Mouse (Mus musculus): ENCODE data around the gene Negr1. TPM values are rescaled to one million over a fixed set of nuclear protein-coding genes. Genes with fewer than 3 reads are reported as not detected.

Gene Negr1
- polyA plus RNA-seq, 1 experiment: 0.02 TPM

- no peaks in the 10 kb centered on the region for H3K36me3 ChIP-seq (ENCODE audit: control insufficient read depth, insufficient read depth)
- H3ac ChIP-seq (ENCODE audit: control insufficient read depth, insufficient read length, low read depth): no peak overlapping the region
- TF ChIP-seq CEBPB (IDR thresholded peaks at IDR 0.05; ENCODE audit: low read depth) (no peak), MYOG (IDR thresholded peaks at IDR 0.05; ENCODE audit: control insufficient read depth, extremely low read depth, insufficient read length) (no peak), USF1 (IDR thresholded peaks at IDR 0.05; ENCODE audit: low read depth) (no peak), CTCF (IDR thresholded peaks at IDR 0.05; ENCODE audit: control insufficient read depth, insufficient read depth, insufficient read length) (no peak), MYOD1 (IDR thresholded peaks at IDR 0.05; ENCODE audit: control insufficient read depth, insufficient read length, low read depth) (no peak), FOSL1 (IDR thresholded peaks at IDR 0.05; ENCODE audit: insufficient read depth, low read length, poor library complexity, severe bottlenecking) (no peak), MAX (IDR thresholded peaks at IDR 0.05) (no peak)
- H3K79me2 ChIP-seq (ENCODE audit: control insufficient read depth, insufficient read depth): no peaks in the 10 kb centered on the region
- no peaks in the 10 kb centered on the region for H3K79me3 ChIP-seq (ENCODE audit: low read depth)
- H3K4me3 ChIP-seq (ENCODE audit: insufficient read depth, poor library complexity, severe bottlenecking): no peak overlapping the region
- H3K27me3 ChIP-seq (ENCODE audit: control insufficient read depth, insufficient read depth, insufficient read length): no peaks in the 10 kb centered on the region
Measured at GRCm38 (mm10) chr3:157321081-157321573, 759.5 kb downstream of the Negr1 start.

DNA sequence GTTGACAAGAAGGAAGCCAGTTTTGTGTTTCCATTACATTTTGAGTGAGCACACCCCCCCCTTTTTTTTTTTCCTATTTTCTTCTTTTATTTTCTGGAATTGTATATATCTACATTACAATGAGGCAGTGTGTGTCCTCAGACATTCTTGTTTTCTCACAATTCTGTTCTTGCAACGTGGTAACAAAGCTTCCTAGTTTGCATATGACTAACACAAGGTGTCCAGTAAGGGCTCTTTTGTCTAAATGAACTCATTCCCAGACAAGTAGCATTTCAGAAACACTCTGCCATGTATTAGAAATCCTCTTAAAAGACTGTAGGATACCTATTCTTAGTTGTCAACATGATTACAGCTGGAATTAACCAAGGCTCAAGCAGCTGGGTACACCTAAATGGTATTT is 760.2 kb downstream of the Negr1 start:
- no peaks in the 10 kb centered on the region for H3K36me3 ChIP-seq (ENCODE audit: control insufficient read depth, insufficient read depth)
- no peaks in the 10 kb centered on the region for H3K27me3 ChIP-seq (ENCODE audit: control insufficient read depth, insufficient read depth, insufficient read length)
- no peaks in the 10 kb centered on the region for H3K79me3 ChIP-seq (ENCODE audit: low read depth)
- no peaks in the 10 kb centered on the region for H3K79me2 ChIP-seq (ENCODE audit: control insufficient read depth, insufficient read depth)
- H3ac ChIP-seq (ENCODE audit: control insufficient read depth, insufficient read length, low read depth): no peak overlapping the region
- no peak for TF ChIP-seq MAX (IDR thresholded peaks at IDR 0.05)
- no peak for TF ChIP-seq CTCF (IDR thresholded peaks at IDR 0.05; ENCODE audit: control insufficient read depth, insufficient read depth, insufficient read length)
- no peak for TF ChIP-seq CEBPB (IDR thresholded peaks at IDR 0.05; ENCODE audit: low read depth)
- no peak for TF ChIP-seq USF1 (IDR thresholded peaks at IDR 0.05; ENCODE audit: low read depth)
- no peak for TF ChIP-seq FOSL1 (IDR thresholded peaks at IDR 0.05; ENCODE audit: insufficient read depth, low read length, poor library complexity, severe bottlenecking)
- no peak for TF ChIP-seq MYOG (IDR thresholded peaks at IDR 0.05; ENCODE audit: control insufficient read depth, extremely low read depth, insufficient read length)
- TF ChIP-seq MYOD1 (IDR thresholded peaks at IDR 0.05; ENCODE audit: control insufficient read depth, insufficient read length, low read depth): no peak
- no peak overlapping the region for H3K4me3 ChIP-seq (ENCODE audit: insufficient read depth, poor library complexity, severe bottlenecking)

DNA sequence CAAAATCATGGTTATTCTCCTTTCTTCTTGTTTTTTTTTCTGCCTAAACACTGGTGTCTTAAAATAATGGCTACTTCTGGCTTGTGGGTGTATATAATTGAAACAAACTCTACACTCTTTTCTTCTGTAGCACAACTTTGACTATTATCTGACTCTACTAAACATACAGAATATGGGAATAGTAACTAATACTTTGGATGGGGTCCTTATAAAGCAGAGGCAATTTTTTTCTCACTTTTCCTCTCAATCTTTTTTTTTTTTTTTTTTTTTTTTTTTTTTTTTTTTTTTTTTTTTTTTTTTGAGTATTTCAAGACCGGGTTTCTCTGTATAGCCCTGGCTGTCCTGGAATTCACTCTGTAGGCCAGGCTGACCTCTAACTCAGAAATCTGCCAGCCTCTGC is 772.6 kb downstream of the Negr1 start:
- no peak overlapping the region for H3ac ChIP-seq (ENCODE audit: control insufficient read depth, insufficient read length, low read depth)
- no peaks in the 10 kb centered on the region for H3K27me3 ChIP-seq (ENCODE audit: control insufficient read depth, insufficient read depth, insufficient read length)
- no peak overlapping the region for H3K4me3 ChIP-seq (ENCODE audit: insufficient read depth, poor library complexity, severe bottlenecking)
- TF ChIP-seq MAX (IDR thresholded peaks at IDR 0.05): no peak
- no peak for TF ChIP-seq CEBPB (IDR thresholded peaks at IDR 0.05; ENCODE audit: low read depth)
- TF ChIP-seq MYOG (IDR thresholded peaks at IDR 0.05; ENCODE audit: control insufficient read depth, extremely low read depth, insufficient read length): no peak
- TF ChIP-seq FOSL1 (IDR thresholded peaks at IDR 0.05; ENCODE audit: insufficient read depth, low read length, poor library complexity, severe bottlenecking): no peak
- no peak for TF ChIP-seq MYOD1 (IDR thresholded peaks at IDR 0.05; ENCODE audit: control insufficient read depth, insufficient read length, low read depth)
- TF ChIP-seq USF1 (IDR thresholded peaks at IDR 0.05; ENCODE audit: low read depth): no peak
- TF ChIP-seq CTCF (IDR thresholded peaks at IDR 0.05; ENCODE audit: control insufficient read depth, insufficient read depth, insufficient read length): no peak
- no peaks in the 10 kb centered on the region for H3K79me2 ChIP-seq (ENCODE audit: control insufficient read depth, insufficient read depth)
- no peaks in the 10 kb centered on the region for H3K79me3 ChIP-seq (ENCODE audit: low read depth)
- H3K36me3 ChIP-seq (ENCODE audit: control insufficient read depth, insufficient read depth): no peaks in the 10 kb centered on the region

DNA sequence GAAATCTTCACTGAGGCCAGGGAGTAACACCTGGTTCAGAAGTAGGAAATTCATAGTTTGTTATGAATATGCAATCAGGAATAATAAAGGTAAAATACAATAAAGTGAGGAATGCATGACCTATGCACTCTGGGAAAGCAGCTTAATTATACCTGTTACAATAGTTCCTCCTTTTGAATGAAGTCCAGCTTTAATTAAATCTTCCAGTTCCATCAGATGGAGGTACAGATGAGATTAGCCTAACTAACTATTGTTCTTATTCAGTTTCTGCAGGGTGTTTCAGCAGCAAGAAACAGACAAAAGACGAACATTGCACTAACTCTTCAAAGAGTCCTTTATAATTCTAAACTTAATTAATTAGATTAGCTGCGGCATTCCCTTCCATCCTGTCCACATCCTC is 787.9 kb downstream of the Negr1 start:
- Histone ChIP-seq H3K27me3 (ENCODE audit: control insufficient read depth, insufficient read depth, insufficient read length) (no peaks in the 10 kb centered on the region), H3ac (ENCODE audit: control insufficient read depth, insufficient read length, low read depth) (no peak overlapping the region), H3K79me2 (ENCODE audit: control insufficient read depth, insufficient read depth) (no peaks in the 10 kb centered on the region), H3K79me3 (ENCODE audit: low read depth) (no peaks in the 10 kb centered on the region), H3K4me3 (ENCODE audit: insufficient read depth, poor library complexity, severe bottlenecking) (no peak overlapping the region), H3K36me3 (ENCODE audit: control insufficient read depth, insufficient read depth) (no peaks in the 10 kb centered on the region)
- no peak for TF ChIP-seq CEBPB (IDR thresholded peaks at IDR 0.05; ENCODE audit: low read depth)
- TF ChIP-seq FOSL1 (IDR thresholded peaks at IDR 0.05; ENCODE audit: insufficient read depth, low read length, poor library complexity, severe bottlenecking): no peak
- TF ChIP-seq MYOD1 (IDR thresholded peaks at IDR 0.05; ENCODE audit: control insufficient read depth, insufficient read length, low read depth): no peak
- no peak for TF ChIP-seq CTCF (IDR thresholded peaks at IDR 0.05; ENCODE audit: control insufficient read depth, insufficient read depth, insufficient read length)
- no peak for TF ChIP-seq USF1 (IDR thresholded peaks at IDR 0.05; ENCODE audit: low read depth)
- TF ChIP-seq MYOG (IDR thresholded peaks at IDR 0.05; ENCODE audit: control insufficient read depth, extremely low read depth, insufficient read length): no peak

DNA sequence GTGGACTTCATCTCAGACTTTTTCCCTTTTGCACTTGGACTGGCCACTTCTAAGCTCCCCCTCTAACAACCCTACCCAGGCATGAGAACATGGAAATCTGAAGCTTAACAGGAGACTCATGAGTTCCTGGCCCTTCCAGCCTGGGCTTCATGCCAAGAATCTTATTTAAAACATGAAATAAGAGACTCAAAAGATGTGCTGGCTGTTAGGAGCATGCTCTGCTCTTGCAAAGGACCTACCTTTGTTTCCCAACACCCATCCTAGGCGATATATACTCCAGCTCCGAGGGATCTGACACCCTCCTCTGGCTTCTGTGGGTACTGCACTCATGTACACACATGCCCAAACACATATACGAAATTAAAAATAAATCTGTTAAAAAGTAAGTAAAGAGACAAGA is 797.3 kb downstream of the Negr1 start:
- H3ac ChIP-seq (ENCODE audit: control insufficient read depth, insufficient read length, low read depth): no peak overlapping the region
- H3K27me3 ChIP-seq (ENCODE audit: control insufficient read depth, insufficient read depth, insufficient read length): no peaks in the 10 kb centered on the region
- TF ChIP-seq CEBPB (IDR thresholded peaks at IDR 0.05; ENCODE audit: low read depth) (no peak), MYOG (IDR thresholded peaks at IDR 0.05; ENCODE audit: control insufficient read depth, extremely low read depth, insufficient read length) (no peak), MYOD1 (IDR thresholded peaks at IDR 0.05; ENCODE audit: control insufficient read depth, insufficient read length, low read depth) (no peak), MAX (IDR thresholded peaks at IDR 0.05) (no peak), CTCF (IDR thresholded peaks at IDR 0.05; ENCODE audit: control insufficient read depth, insufficient read depth, insufficient read length) (no peak), FOSL1 (IDR thresholded peaks at IDR 0.05; ENCODE audit: insufficient read depth, low read length, poor library complexity, severe bottlenecking) (no peak), USF1 (IDR thresholded peaks at IDR 0.05; ENCODE audit: low read depth) (no peak)
- no peaks in the 10 kb centered on the region for H3K79me3 ChIP-seq (ENCODE audit: low read depth)
- no peak overlapping the region for H3K4me3 ChIP-seq (ENCODE audit: insufficient read depth, poor library complexity, severe bottlenecking)
- no peaks in the 10 kb centered on the region for H3K79me2 ChIP-seq (ENCODE audit: control insufficient read depth, insufficient read depth)
- no peaks in the 10 kb centered on the region for H3K36me3 ChIP-seq (ENCODE audit: control insufficient read depth, insufficient read depth)

- Histone ChIP-seq H3K36me3 (ENCODE audit: control insufficient read depth, insufficient read depth) (no peaks in the 10 kb centered on the region), H3K79me3 (ENCODE audit: low read depth) (no peaks in the 10 kb centered on the region), H3K79me2 (ENCODE audit: control insufficient read depth, insufficient read depth) (no peaks in the 10 kb centered on the region), H3ac (ENCODE audit: control insufficient read depth, insufficient read length, low read depth) (no peak overlapping the region), H3K27me3 (ENCODE audit: control insufficient read depth, insufficient read depth, insufficient read length) (no peaks in the 10 kb centered on the region), H3K4me3 (ENCODE audit: insufficient read depth, poor library complexity, severe bottlenecking) (no peak overlapping the region)
- TF ChIP-seq MAX (IDR thresholded peaks at IDR 0.05) (no peak), USF1 (IDR thresholded peaks at IDR 0.05; ENCODE audit: low read depth) (no peak), CEBPB (IDR thresholded peaks at IDR 0.05; ENCODE audit: low read depth) (no peak), MYOD1 (IDR thresholded peaks at IDR 0.05; ENCODE audit: control insufficient read depth, insufficient read length, low read depth) (no peak), FOSL1 (IDR thresholded peaks at IDR 0.05; ENCODE audit: insufficient read depth, low read length, poor library complexity, severe bottlenecking) (no peak), CTCF (IDR thresholded peaks at IDR 0.05; ENCODE audit: control insufficient read depth, insufficient read depth, insufficient read length) (no peak), MYOG (IDR thresholded peaks at IDR 0.05; ENCODE audit: control insufficient read depth, extremely low read depth, insufficient read length) (no peak)
Measured at GRCm38 (mm10) chr3:157359840-157360239, 798.2 kb downstream of the Negr1 start.
